Mouse (Mus musculus) skeletal muscle tissue, adult 2 months (tissue): ENCODE measurements at regions not wholly inside any gene's neighbourhood (a gene's known extent, or its start where the extent isn't known, plus 50 kb on each side); places are given as distances from the start of the nearest gene placed in this dataset.
"Not testable (repeated sequence)": the region's sequence is repeated elsewhere in the genome, so short reads cannot be mapped to it uniquely, and the experiment has no call there.

ENCODE experiments used
- DNase-seq: peaks from one replicate; pipeline ENCODE4 v3.0.0-alpha.2; 2012; ENCODE audit warnings: low read depth, low spot score

GRCm38 (mm10) chr7:64101679-64102078 lies 52.0 kb upstream of the Trpm1 start:
- DNase-seq: no peak

GRCm38 (mm10) chr7:64099606-64100005 lies 54.0 kb upstream of the Trpm1 start:
- DNase-seq: no peak

- DNase-seq: no peak
These were observed 63.6 kb upstream of the Trpm1 start for GRCm38 (mm10) chr7:64090067-64090466.

GRCm38 (mm10) chr7:64089034-64089433 lies 64.6 kb upstream of the Trpm1 start:
- no peak for DNase-seq

GRCm38 (mm10) chr7:64083978-64084377 lies 69.7 kb upstream of the Trpm1 start:
- not testable (repeated sequence) for DNase-seq

- DNase-seq: no peak
These were observed 71.0 kb upstream of the Trpm1 start for GRCm38 (mm10) chr7:64082651-64083050.

- no peak for DNase-seq
These were observed 71.4 kb upstream of the Trpm1 start for GRCm38 (mm10) chr7:64082201-64082600.

GRCm38 (mm10) chr7:64081618-64082017 lies 72.0 kb upstream of the Trpm1 start:
- DNase-seq: no peak

GRCm38 (mm10) chr7:64081019-64081418 lies 72.6 kb upstream of the Trpm1 start:
- no peak for DNase-seq

- no peak for DNase-seq
These were observed 74.3 kb upstream of the Trpm1 start for GRCm38 (mm10) chr7:64079301-64079700.

GRCm38 (mm10) chr7:64078646-64079045 lies 75.0 kb upstream of the Trpm1 start:
- DNase-seq: no peak

GRCm38 (mm10) chr7:64077526-64077925 lies 76.1 kb upstream of the Trpm1 start:
- no peak for DNase-seq

- no peak for DNase-seq
These were observed 76.8 kb upstream of the Trpm1 start for GRCm38 (mm10) chr7:64076764-64077360.

GRCm38 (mm10) chr7:64075696-64076313 lies 77.8 kb upstream of the Trpm1 start:
- no peak for DNase-seq

GRCm38 (mm10) chr7:64074661-64075234 lies 78.9 kb upstream of the Trpm1 start:
- no peak for DNase-seq

- no peak for DNase-seq
These were observed 79.4 kb upstream of the Trpm1 start for GRCm38 (mm10) chr7:64074186-64074585.

- no peak for DNase-seq
These were observed 79.9 kb upstream of the Trpm1 start for GRCm38 (mm10) chr7:64073781-64074180.

GRCm38 (mm10) chr7:64070930-64071329 lies 82.7 kb upstream of the Trpm1 start:
- DNase-seq: no peak

GRCm38 (mm10) chr7:64065529-64066247 lies 87.9 kb upstream of the Trpm1 start:
- DNase-seq: no peak

GRCm38 (mm10) chr7:64064460-64065241 lies 89.0 kb upstream of the Trpm1 start:
- DNase-seq: no peak

- no peak for DNase-seq
These were observed 92.5 kb upstream of the Trpm1 start for GRCm38 (mm10) chr7:64061170-64061569.

- no peak for DNase-seq
These were observed 93.1 kb upstream of the Trpm1 start for GRCm38 (mm10) chr7:64060582-64060981.
